Mouse (Mus musculus) erythroblast, embryonic 14.5 days (primary cell): Measurements from ENCODE around the gene Macrod1.

ENCODE experiments used
- GATA1 ChIP-seq: IDR thresholded peaks from 2 replicates; pipeline ENCODE4 v1.6.1; 2012; ENCODE audit warnings: low read length, inconsistent platforms, mixed read lengths
- TAL1 ChIP-seq: IDR thresholded peaks from 3 replicates; pipeline ENCODE4 v1.6.1; 2012; ENCODE audit warnings: low read length, inconsistent platforms, mixed read lengths

- TF ChIP-seq GATA1 (no peak), TAL1 (no peak)
Measured at GRCm38 (mm10) chr19:7171447-7171846, 114.8 kb downstream of the Macrod1 start.
